Mouse (Mus musculus) limb, embryonic 14.5 days (tissue): ENCODE measurements around the gene Fhit. TPM values are rescaled to one million over a fixed set of nuclear protein-coding genes. Genes with fewer than 3 reads are reported as not detected.

Experiments used
- ATAC-seq: fragments of 200-750 bp; cut with Nextera tagmentation; 2 replicates; pipeline ENCODE4 v1.8.0; 2017; ENCODE audit warnings: low read depth, moderate number of reproducible peaks, moderate TSS enrichment; ENCODE audit not compliant: low FRiP score
- DNase-seq: peaks from one replicate; pipeline ENCODE4 v3.0.0-alpha.2; 2015; ENCODE audit warnings: low spot score
- H3K27ac ChIP-seq: fragments of 300-500 bp; sonication (generic); replicated peaks from 2 replicates; pipeline ENCODE4 v1.5.1; 2014; ENCODE audit warnings: low read depth, mild to moderate bottlenecking, low read length, moderate library complexity, mixed read lengths
- H3K27me3 ChIP-seq: fragments of 300-500 bp; sonication (generic); 2 replicates; pipeline ENCODE4 v1.6.1; 2014; ENCODE audit warnings: low read length, mixed read lengths; ENCODE audit not compliant: control insufficient read depth, insufficient read depth
- H3K36me3 ChIP-seq: fragments of 300-500 bp; sonication (generic); 2 replicates; pipeline ENCODE4 v1.6.1; 2014; ENCODE audit warnings: mild to moderate bottlenecking, low read length, moderate library complexity, mixed read lengths; ENCODE audit not compliant: control insufficient read depth, insufficient read depth
- H3K4me1 ChIP-seq: fragments of 300-500 bp; sonication (generic); 2 replicates; pipeline ENCODE4 v1.6.1; 2014; ENCODE audit warnings: antibody characterized with exemption, low read length, mixed read lengths; ENCODE audit not compliant: control insufficient read depth, insufficient read depth
- H3K4me2 ChIP-seq: fragments of 300-500 bp; sonication (generic); replicated peaks from 2 replicates; pipeline ENCODE4 v1.6.1; 2014; ENCODE audit warnings: low read depth, mild to moderate bottlenecking, low read length, moderate library complexity; ENCODE audit not compliant: severe bottlenecking
- H3K4me3 ChIP-seq: fragments of 300-500 bp; sonication (generic); replicated peaks from 2 replicates; pipeline ENCODE4 v1.5.1; 2014; ENCODE audit warnings: low read length
- H3K9ac ChIP-seq: fragments of 300-500 bp; sonication (generic); 2 replicates; pipeline ENCODE4 v1.6.1; 2014; ENCODE audit warnings: mild to moderate bottlenecking, low read depth, low read length, moderate library complexity; ENCODE audit not compliant: severe bottlenecking
- H3K9me3 ChIP-seq: fragments of 300-500 bp; sonication (generic); 2 replicates; pipeline ENCODE4 v1.6.1; 2016; ENCODE audit warnings: low read length; ENCODE audit not compliant: control insufficient read depth
- POLR2A ChIP-seq: fragments of 200-500 bp; IDR thresholded peaks from 2 replicates; pipeline ENCODE4 v1.8.0; 2012; ENCODE audit warnings: inconsistent platforms, mild to moderate bottlenecking, moderate library complexity, borderline replicate concordance; ENCODE audit not compliant: insufficient read depth, insufficient read length; ENCODE audit errors: extremely low read depth
- WGBS: fragments of 180-500 bp; shearing (Covaris S2); extraction: QIAGEN DNeasy Blood & Tissue Kit; methylation state at CpG from one replicate; pipeline ENCODE4 v1.1.7; 2014; 5-methylcytosine and 5-hydroxymethylcytosine counted together
- polyA plus RNA-seq, 2 experiments: library from polyadenylated mRNA; depleted of rRNA in 1 of 2; stranded (reverse) in 1 of 2; unstranded in 1 of 2; fragments of >200 nt; fragmentation: Nextera tagmentation in 1 of 2; extraction: Ambion mirVana in 1 of 2; gene quantifications; 2 replicates each; pipeline versions ENCODE4 v1.2.1 to v1.2.3; 2012 to 2014

Gene Fhit
- polyA plus RNA-seq, 2 experiments = 3.5 to 7.6 TPM

GRCm38 (mm10) chr14:9976934-9977510 is 1184.8 kb downstream of the Fhit start:
- H3K9ac ChIP-seq = no peak overlapping the region
- no peaks in the 10 kb centered on the region for H3K9me3 ChIP-seq
- WGBS = 78% methylated on average over 3 of the region's 3 CpGs
- no peaks in the 10 kb centered on the region for H3K36me3 ChIP-seq
- H3K4me3 ChIP-seq = no peak overlapping the region
- no peak for TF ChIP-seq POLR2A
- ATAC-seq (no peak), DNase-seq (no peak)
- H3K27me3 ChIP-seq = no peaks in the 10 kb centered on the region
- no peak overlapping the region for H3K4me2 ChIP-seq
- H3K4me1 ChIP-seq = no peaks in the 10 kb centered on the region
- no peak overlapping the region for H3K27ac ChIP-seq

GRCm38 (mm10) chr14:9974402-9974801 is 1187.4 kb downstream of the Fhit start:
- DNase-seq (no peak), ATAC-seq (no peak)
- TF ChIP-seq POLR2A = no peak
- no peak overlapping the region for H3K27ac ChIP-seq
- H3K27me3 ChIP-seq = no peaks in the 10 kb centered on the region
- no peaks in the 10 kb centered on the region for H3K4me1 ChIP-seq
- H3K9ac ChIP-seq = no peak overlapping the region
- no peak overlapping the region for H3K4me2 ChIP-seq
- no peaks in the 10 kb centered on the region for H3K36me3 ChIP-seq
- 76% methylated on average over 3 of the region's 3 CpGs for WGBS
- no peaks in the 10 kb centered on the region for H3K9me3 ChIP-seq
- H3K4me3 ChIP-seq = no peak overlapping the region

DNA sequence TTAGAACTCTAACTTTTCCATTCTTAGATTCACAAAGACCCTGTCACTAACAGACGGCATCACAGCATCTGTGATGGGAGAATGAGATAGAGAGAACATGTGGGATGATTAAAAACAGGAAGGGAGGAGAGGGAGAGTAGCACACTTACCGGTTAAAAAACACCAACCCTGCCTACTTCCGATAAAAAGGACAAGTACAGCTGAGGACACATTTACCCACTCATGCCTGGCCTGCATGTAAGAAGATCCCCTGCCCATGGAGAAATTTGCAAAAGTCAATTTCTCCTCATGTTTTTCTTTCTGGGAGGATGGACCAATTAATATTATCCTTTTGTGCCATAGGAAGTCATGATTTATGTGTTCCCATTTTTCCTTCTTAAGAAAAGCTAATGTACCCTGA is 1198.0 kb downstream of the Fhit start:
- no peaks in the 10 kb centered on the region for H3K27me3 ChIP-seq
- H3K4me2 ChIP-seq = no peak overlapping the region
- 78% methylated on average over 3 of the region's 3 CpGs for WGBS
- no peaks in the 10 kb centered on the region for H3K4me1 ChIP-seq
- no peak for TF ChIP-seq POLR2A
- H3K9me3 ChIP-seq = no peaks in the 10 kb centered on the region
- H3K9ac ChIP-seq = no peak overlapping the region
- no peak overlapping the region for H3K27ac ChIP-seq
- ATAC-seq (no peak), DNase-seq (no peak)
- no peak overlapping the region for H3K4me3 ChIP-seq
- H3K36me3 ChIP-seq = no peaks in the 10 kb centered on the region

DNA sequence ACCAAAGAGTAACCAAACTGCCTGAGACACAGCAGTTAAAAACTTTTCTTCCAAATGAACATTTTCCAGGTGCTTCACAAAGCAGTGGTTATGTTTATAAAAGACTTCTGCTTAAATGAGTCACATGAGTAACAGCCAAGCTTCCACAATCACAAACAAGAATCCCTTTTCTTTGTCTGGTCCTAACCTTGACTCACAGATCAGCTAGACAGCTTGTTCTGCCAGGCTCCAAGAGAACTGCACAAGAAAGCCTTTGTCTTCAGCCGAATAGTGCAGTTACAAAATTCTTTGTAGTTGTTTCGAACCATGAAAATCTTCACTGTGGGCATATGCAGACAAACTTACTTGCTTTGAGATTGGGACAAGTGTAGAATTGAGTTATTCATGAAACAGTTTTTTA is 1201.4 kb downstream of the Fhit start:
- no peak for DNase-seq
- Histone ChIP-seq H3K36me3 (no peaks in the 10 kb centered on the region), H3K4me3 (no peak overlapping the region), H3K9me3 (no peaks in the 10 kb centered on the region), H3K27ac (no peak overlapping the region), H3K27me3 (no peaks in the 10 kb centered on the region), H3K4me1 (no peaks in the 10 kb centered on the region), H3K9ac (no peak overlapping the region), H3K4me2 (no peak overlapping the region)
- WGBS = 81% methylated on average over 2 of the region's 2 CpGs
- no peak for TF ChIP-seq POLR2A
- ATAC-seq = no peak

- Histone ChIP-seq H3K27ac (no peak overlapping the region), H3K36me3 (no peaks in the 10 kb centered on the region), H3K27me3 (no peaks in the 10 kb centered on the region), H3K4me1 (no peaks in the 10 kb centered on the region), H3K4me3 (no peak overlapping the region), H3K9me3 (no peaks in the 10 kb centered on the region), H3K9ac (no peak overlapping the region), H3K4me2 (no peak overlapping the region)
- no peak for TF ChIP-seq POLR2A
- ATAC-seq (no peak), DNase-seq (no peak)
- 81% methylated on average over 2 of the region's 2 CpGs for WGBS
Measured at GRCm38 (mm10) chr14:9899494-9899893, 1262.3 kb downstream of the Fhit start.

GRCm38 (mm10) chr14:9896556-9896955 is 1265.3 kb downstream of the Fhit start:
- Histone ChIP-seq H3K27me3 (no peaks in the 10 kb centered on the region), H3K9me3 (no peaks in the 10 kb centered on the region), H3K4me1 (no peaks in the 10 kb centered on the region), H3K9ac (no peak overlapping the region), H3K36me3 (no peaks in the 10 kb centered on the region), H3K4me2 (no peak overlapping the region), H3K27ac (no peak overlapping the region), H3K4me3 (no peak overlapping the region)
- WGBS = 96% methylated on average over 1 of the region's 1 CpGs
- ATAC-seq (no peak), DNase-seq (no peak)
- TF ChIP-seq POLR2A = no peak
